Mouse (Mus musculus): ENCODE data around the gene Rinl. TPM values are rescaled to one million over a fixed set of nuclear protein-coding genes. Genes with fewer than 3 reads are reported as not detected.
A peak's percentile ranks its signal among the peaks of the same experiment; 100 is the strongest.

The Rinl gene
- total and polyA plus RNA-seq, 3 experiments: 46.1 to 65.5 (median 60.6) TPM

- TF ChIP-seq ZMIZ1 (IDR thresholded peaks at IDR 0.05; ENCODE audit: low read depth, low read length) (no peak; the same call in none of the 2 replicates), KAT2A (IDR thresholded peaks at IDR 0.05; ENCODE audit: insufficient replicate concordance, low read length) (peak; percentile 66; the same call in 1 of the 2 replicates), BHLHE40 (IDR thresholded peaks at IDR 0.05; ENCODE audit: low read depth, low read length) (0 out of 2 replicates have a peak, but pooled peaks have one; percentile 28), SIN3A (IDR thresholded peaks at IDR 0.05; ENCODE audit: low read length) (no peak), SMC3 (IDR thresholded peaks at IDR 0.05; ENCODE audit: low read depth, low read length) (no peak), MYC (IDR thresholded peaks at IDR 0.05; ENCODE audit: low read depth, low read length) (no peak), MAZ (IDR thresholded peaks at IDR 0.05; ENCODE audit: low read depth, low read length) (no peak), USF2 (conservative IDR thresholded peaks at IDR 0.05; ENCODE audit: low read depth, low read length) (no peak), MAX (IDR thresholded peaks at IDR 0.05; ENCODE audit: low read length) (peak; percentile 18; the same call in 1 of the 2 replicates), POLR2AphosphoS2 (IDR thresholded peaks at IDR 0.05; ENCODE audit: low read depth, low read length) (peak; percentile 43; the same call in 1 of the 2 replicates), CHD1 (IDR thresholded peaks at IDR 0.05; ENCODE audit: low read depth, low read length) (no peak), CTCF (conservative IDR thresholded peaks at IDR 0.05 in 1 of 2, IDR thresholded peaks at IDR 0.05 in 1 of 2; ENCODE audit: low read depth in 2 of 2, low read length in 2 of 2) (no peak), TBP (conservative IDR thresholded peaks at IDR 0.05; ENCODE audit: low read depth, low read length) (peak; percentile 89), E2F4 (IDR thresholded peaks at IDR 0.05; ENCODE audit: insufficient replicate concordance, low read depth, low read length) (no peak), TCF12 (IDR thresholded peaks at IDR 0.05; ENCODE audit: low read depth, low read length) (peak; percentile 80)
Measured at GRCm38 (mm10) chr7:28795832-28796231, 7.1 kb downstream of the Rinl start (continued).

DNA sequence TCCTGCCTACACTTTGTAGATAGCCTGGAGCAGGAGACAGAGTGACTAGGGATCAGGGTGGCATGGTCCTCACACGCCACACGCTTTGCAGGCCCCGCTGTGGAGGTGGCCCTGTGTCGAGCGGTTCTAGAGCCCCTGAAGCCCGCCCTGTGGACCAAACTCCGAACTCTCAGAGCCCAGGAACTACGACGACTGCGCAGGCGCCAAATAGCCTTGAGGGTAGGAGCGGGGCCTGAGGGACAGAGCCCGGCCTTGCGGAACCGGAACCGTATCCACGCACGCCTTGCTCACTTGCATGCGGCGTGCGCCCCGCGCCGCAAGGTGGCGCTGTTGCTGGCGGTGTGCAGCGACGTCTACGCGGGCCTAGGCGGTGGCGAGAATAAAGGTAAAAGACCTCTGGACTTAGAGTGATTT is 7.8 kb downstream of the Rinl start:
- Histone ChIP-seq H3K27me3 (replicated peaks) (no peaks in the 10 kb centered on the region), H3K79me2 (replicated peaks; ENCODE audit: control insufficient read depth, extremely low read depth, insufficient read depth, poor library complexity, severe bottlenecking) (peaks cover 12% of the 10 kb centered on the region), H3K4me2 (ENCODE audit: insufficient read depth, low read depth, poor library complexity, severe bottlenecking) (peak overlapping the region; percentile 85), H3K9me3 (replicated peaks; ENCODE audit: low read length) (no peaks in the 10 kb centered on the region), H3K9ac (ENCODE audit: insufficient read depth, low read depth) (peak overlapping the region; percentile 86), H3K4me1 (ENCODE audit: control insufficient read depth in 1 of 2, insufficient read depth in 2 of 2) (peaks cover 18 to 39% of the 10 kb centered on the region in 2 experiments), H3K36me3 (replicated peaks in 1 of 2; ENCODE audit: control insufficient read depth in 1 of 2, insufficient read depth in 1 of 2, low read length in 1 of 2) (peaks cover 21 to 32% of the 10 kb centered on the region in 2 experiments), H3K4me3 (replicated peaks in 1 of 3; ENCODE audit: low read depth in 2 of 3, low read length in 2 of 3, poor library complexity in 1 of 3) (peak overlapping the region; percentile 64 to 87 (median 84)), H3K27ac (ENCODE audit: insufficient read depth, low read depth) (peak overlapping the region; percentile 90)
- peak; percentile 94 for DNase-seq (ENCODE audit: extremely low read depth)
- dilution Hi-C loops (cut with MboI; ENCODE audit: extremely low pct_ligation_motif_present, extremely low pct_unique_long_range_greater_than_20kb, low sequenced_read_pairs) (no loop called here), in situ Hi-C loops (cut with MboI; ENCODE audit: low pct_ligation_motif_present, low pct_unique_long_range_greater_than_20kb, low sequenced_read_pairs) (loop anchor here (5.0 to 25.0 kb wide), 2 partner anchors 71 to 241 kb away; no protein-coding TSS in a partner anchor)
- TF ChIP-seq CTCF (conservative IDR thresholded peaks at IDR 0.05 in 1 of 2, IDR thresholded peaks at IDR 0.05 in 1 of 2; ENCODE audit: low read depth in 2 of 2, low read length in 2 of 2) (peak; percentile 68 to 97), SMC3 (IDR thresholded peaks at IDR 0.05; ENCODE audit: low read depth, low read length) (peak; percentile 93), PAX5 (IDR thresholded peaks at IDR 0.05; ENCODE audit: low read length) (no peak), EP300 (IDR thresholded peaks at IDR 0.05; ENCODE audit: low read length) (no peak), KAT2A (IDR thresholded peaks at IDR 0.05; ENCODE audit: insufficient replicate concordance, low read length) (0 out of 2 replicates have a peak, but pooled peaks have one; percentile 48), CHD2 (IDR thresholded peaks at IDR 0.05; ENCODE audit: low read length) (no peak), ZNF384 (IDR thresholded peaks at IDR 0.05; ENCODE audit: low read depth, low read length) (peak; percentile 79), MYC (IDR thresholded peaks at IDR 0.05; ENCODE audit: low read depth, low read length) (peak; percentile 97), NELFE (IDR thresholded peaks at IDR 0.05; ENCODE audit: low read depth, low read length) (peak; percentile 57; the same call in 1 of the 2 replicates), E2F4 (IDR thresholded peaks at IDR 0.05; ENCODE audit: insufficient replicate concordance, low read depth, low read length) (no peak), NRF1 (IDR thresholded peaks at IDR 0.05; ENCODE audit: low read depth, low read length) (peak; percentile 82), USF2 (conservative IDR thresholded peaks at IDR 0.05; ENCODE audit: low read depth, low read length) (no peak; the same call in 1 of the 2 replicates), ELF1 (IDR thresholded peaks at IDR 0.05; ENCODE audit: low read depth, low read length) (peak; percentile 89), ETS1 (conservative IDR thresholded peaks at IDR 0.05; ENCODE audit: low read depth, low read length) (peak; percentile 40; the same call in 1 of the 2 replicates), TCF12 (IDR thresholded peaks at IDR 0.05; ENCODE audit: low read depth, low read length) (peak; percentile 80), MAZ (IDR thresholded peaks at IDR 0.05; ENCODE audit: low read depth, low read length) (peak; percentile 66; the same call in 1 of the 2 replicates), USF1 (IDR thresholded peaks at IDR 0.05; ENCODE audit: low read depth, low read length) (no peak), RCOR1 (conservative IDR thresholded peaks at IDR 0.05; ENCODE audit: low read depth, low read length) (0 out of 2 replicates have a peak, but pooled peaks have one; percentile 29), GABPA (IDR thresholded peaks at IDR 0.05; ENCODE audit: insufficient replicate concordance, low read depth, low read length) (no peak), JUN (IDR thresholded peaks at IDR 0.05; ENCODE audit: insufficient read depth, low read depth, low read length) (no peak), ZMIZ1 (IDR thresholded peaks at IDR 0.05; ENCODE audit: low read depth, low read length) (peak; percentile 15; the same call in 1 of the 2 replicates), TBP (conservative IDR thresholded peaks at IDR 0.05; ENCODE audit: low read depth, low read length) (no peak), IRF4 (IDR thresholded peaks at IDR 0.05; ENCODE audit: low read depth, low read length) (peak; percentile 77), MAFK (IDR thresholded peaks at IDR 0.05; ENCODE audit: insufficient replicate concordance, low read length) (no peak), RAD21 (IDR thresholded peaks at IDR 0.05; ENCODE audit: low read depth, low read length) (peak; percentile 82), BHLHE40 (IDR thresholded peaks at IDR 0.05; ENCODE audit: low read depth, low read length) (peak; percentile 94), UBTF (IDR thresholded peaks at IDR 0.05; ENCODE audit: low read depth, low read length) (peak; percentile 80), ZKSCAN1 (IDR thresholded peaks at IDR 0.05; ENCODE audit: borderline replicate concordance, low read depth, low read length) (no peak), MXI1 (IDR thresholded peaks at IDR 0.05; ENCODE audit: low read depth, low read length) (peak; percentile 93), SIN3A (IDR thresholded peaks at IDR 0.05; ENCODE audit: low read length) (peak; percentile 84)
